Mouse (Mus musculus) thymus, adult 2 months (tissue): ENCODE measurements around the gene Faah.

ENCODE experiments used
- CTCF ChIP-seq: fragments of 200-500 bp; IDR thresholded peaks from 2 replicates; pipeline ENCODE4 v1.5.1; 2012; ENCODE audit warnings: mild to moderate bottlenecking, control low read depth, low read length, moderate library complexity, borderline replicate concordance; ENCODE audit not compliant: control insufficient read depth, poor library complexity, insufficient read depth; ENCODE audit errors: extremely low read depth
- POLR2A ChIP-seq: fragments of 200-500 bp; IDR thresholded peaks from 2 replicates; pipeline ENCODE4 v1.6.1; 2012; ENCODE audit warnings: mild to moderate bottlenecking, low read length, control low read depth, moderate library complexity; ENCODE audit not compliant: control insufficient read depth, poor library complexity, insufficient read depth; ENCODE audit errors: extremely low read depth

- no peak for TF ChIP-seq CTCF
- no peak for TF ChIP-seq POLR2A
Observed at GRCm38 (mm10) chr4:115987436-115987835, 30.3 kb downstream of the Faah start.
